Mouse (Mus musculus): Measurements from ENCODE around the gene Hoxd10. TPM values are rescaled to one million over a fixed set of nuclear protein-coding genes. Genes with fewer than 3 reads are reported as not detected.
A peak's percentile ranks its signal among the peaks of the same experiment; 100 is the strongest.

Gene Hoxd10
- 0.10 and 1.6 TPM in 2 replicates for polyA plus RNA-seq (2015; fragmentation: Nextera tagmentation; extraction: Ambion mirVana)

DNA sequence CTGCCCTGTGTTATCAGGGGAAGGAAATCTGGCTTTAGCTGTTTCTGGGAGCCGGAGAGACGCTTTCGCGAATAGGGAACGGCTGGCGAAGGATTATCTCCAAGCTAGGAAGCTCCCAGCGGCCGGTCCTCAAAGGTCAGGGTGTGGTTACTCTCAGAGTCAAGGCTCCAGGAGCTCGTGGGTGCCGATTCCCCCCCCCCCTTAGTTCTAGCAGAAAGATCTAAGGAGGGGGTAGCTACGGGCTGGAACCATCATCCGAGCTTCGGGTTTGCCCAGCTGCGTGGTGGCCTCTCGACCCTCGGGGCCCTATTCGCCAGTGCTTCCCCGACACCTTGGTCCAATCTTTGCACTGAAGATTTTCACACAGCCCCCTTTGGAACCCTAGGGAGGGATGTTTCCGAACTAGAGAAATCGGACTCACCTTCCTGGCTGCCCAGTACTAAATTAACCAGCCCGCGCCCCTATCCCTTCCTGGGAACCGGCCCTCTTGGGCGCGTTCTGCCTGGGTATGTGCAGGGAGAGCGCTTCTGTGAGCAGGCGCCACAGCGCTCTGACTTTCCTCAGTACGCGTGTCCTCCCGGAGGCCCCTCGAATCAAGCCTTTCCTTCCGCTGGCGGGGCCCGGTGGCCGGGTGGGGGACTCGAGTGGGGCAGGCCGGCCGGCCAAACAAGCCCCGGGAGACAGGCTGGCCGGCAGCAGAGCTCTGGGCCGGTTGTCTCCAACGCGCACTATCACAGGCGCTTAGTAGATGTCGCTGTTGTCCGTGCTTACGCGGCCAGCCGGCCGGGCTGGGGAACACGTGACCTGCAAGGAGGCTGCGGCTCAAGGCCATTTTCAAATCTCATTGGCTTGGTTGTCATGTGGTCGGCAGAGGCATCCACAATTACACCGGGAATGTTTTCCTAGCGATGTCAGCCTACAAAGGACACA is at the start of gene Hoxd10:
Gene Hoxd10 (plus strand): TSS at position 903 of the 930 bp plus-strand sequence.
- Histone ChIP-seq H3K36me3 (ENCODE audit: control insufficient read depth, insufficient read depth) (no peaks in the 10 kb centered on the region), H3K4me1 (replicated peaks; ENCODE audit: control insufficient read depth, insufficient read depth, low read length) (no peaks in the 10 kb centered on the region), H3K4me2 (replicated peaks; ENCODE audit: low read depth) (peak within 1 kb of the TSS; percentile 28; the same call in 1 of the 2 replicates), H3K9me3 (ENCODE audit: control insufficient read depth) (no peaks in the 10 kb centered on the region), H3K27me3 (replicated peaks; ENCODE audit: control insufficient read depth, insufficient read depth, low read length) (peaks cover 99% of the 10 kb centered on the region), H3K27ac (ENCODE audit: low read depth, low read length) (no peak within 1 kb of the TSS), H3K9ac (ENCODE audit: low read depth, low read length) (no peak within 1 kb of the TSS), H3K4me3 (ENCODE audit: low read depth, low read length) (peak within 1 kb of the TSS; percentile 19)
- no peak for ATAC-seq
- peak; percentile 64 for TF ChIP-seq CTCF (IDR thresholded peaks at IDR 0.05; ENCODE audit: low read depth)
- WGBS, result 2% methylated on average over 56 of the region's 56 CpGs

GRCm38 (mm10) chr2:74642431-74642830 is 49.3 kb upstream of the Hoxd10 start:
- Histone ChIP-seq H3K9me3 (ENCODE audit: control insufficient read depth) (no peaks in the 10 kb centered on the region), H3K9ac (ENCODE audit: low read depth, low read length) (no peak overlapping the region), H3K4me3 (ENCODE audit: low read depth, low read length) (no peak overlapping the region), H3K4me2 (replicated peaks; ENCODE audit: low read depth) (no peak overlapping the region), H3K27ac (ENCODE audit: low read depth, low read length) (no peak overlapping the region), H3K27me3 (replicated peaks; ENCODE audit: control insufficient read depth, insufficient read depth, low read length) (peaks cover 28% of the 10 kb centered on the region), H3K36me3 (ENCODE audit: control insufficient read depth, insufficient read depth) (no peaks in the 10 kb centered on the region), H3K4me1 (replicated peaks; ENCODE audit: control insufficient read depth, insufficient read depth, low read length) (no peaks in the 10 kb centered on the region)
- WGBS, result 74% methylated on average over 5 of the region's 5 CpGs
- ATAC-seq, result no peak
- no peak for TF ChIP-seq CTCF (IDR thresholded peaks at IDR 0.05; ENCODE audit: low read depth)

GRCm38 (mm10) chr2:74645631-74646030 is 46.1 kb upstream of the Hoxd10 start:
- Histone ChIP-seq H3K36me3 (ENCODE audit: control insufficient read depth, insufficient read depth) (no peaks in the 10 kb centered on the region), H3K27me3 (replicated peaks; ENCODE audit: control insufficient read depth, insufficient read depth, low read length) (peaks cover 60% of the 10 kb centered on the region), H3K9me3 (ENCODE audit: control insufficient read depth) (no peaks in the 10 kb centered on the region), H3K4me1 (replicated peaks; ENCODE audit: control insufficient read depth, insufficient read depth, low read length) (no peaks in the 10 kb centered on the region), H3K4me3 (ENCODE audit: low read depth, low read length) (no peak overlapping the region), H3K27ac (ENCODE audit: low read depth, low read length) (no peak overlapping the region), H3K4me2 (replicated peaks; ENCODE audit: low read depth) (no peak overlapping the region), H3K9ac (ENCODE audit: low read depth, low read length) (no peak overlapping the region)
- 87% methylated on average over 3 of the region's 3 CpGs for WGBS
- TF ChIP-seq CTCF (IDR thresholded peaks at IDR 0.05; ENCODE audit: low read depth), result no peak
- no peak for ATAC-seq

- Histone ChIP-seq H3K4me1 (replicated peaks; ENCODE audit: control insufficient read depth, insufficient read depth, low read length) (no peaks in the 10 kb centered on the region), H3K9me3 (ENCODE audit: control insufficient read depth) (no peaks in the 10 kb centered on the region), H3K27me3 (replicated peaks; ENCODE audit: control insufficient read depth, insufficient read depth, low read length) (peaks cover 74% of the 10 kb centered on the region), H3K36me3 (ENCODE audit: control insufficient read depth, insufficient read depth) (no peaks in the 10 kb centered on the region), H3K9ac (ENCODE audit: low read depth, low read length) (no peak overlapping the region), H3K27ac (ENCODE audit: low read depth, low read length) (no peak overlapping the region), H3K4me2 (replicated peaks; ENCODE audit: low read depth) (no peak overlapping the region), H3K4me3 (ENCODE audit: low read depth, low read length) (no peak overlapping the region)
- no peak for TF ChIP-seq CTCF (IDR thresholded peaks at IDR 0.05; ENCODE audit: low read depth)
- ATAC-seq, result no peak
- WGBS, result 17% methylated on average over 7 of the region's 7 CpGs
Observed at GRCm38 (mm10) chr2:74647082-74647864, 44.5 kb upstream of the Hoxd10 start.

DNA sequence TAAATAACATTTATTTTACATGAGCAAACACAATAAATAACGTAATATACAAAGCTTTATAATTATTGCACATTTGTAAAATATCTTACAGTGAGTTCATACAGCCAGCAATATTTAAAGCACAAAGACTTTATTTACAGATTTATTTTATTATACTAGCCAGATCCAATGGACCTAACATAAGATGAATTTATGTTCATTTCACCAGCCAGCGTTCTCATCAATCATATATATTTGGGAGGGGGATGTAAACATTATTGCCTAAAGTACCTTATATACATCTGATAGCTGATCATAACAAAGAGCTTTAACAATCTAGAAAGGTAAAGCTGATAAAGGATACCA is 38.8 kb upstream of the Hoxd10 start:
- no peak for TF ChIP-seq CTCF (IDR thresholded peaks at IDR 0.05; ENCODE audit: low read depth)
- Histone ChIP-seq H3K9ac (ENCODE audit: low read depth, low read length) (no peak overlapping the region), H3K4me3 (ENCODE audit: low read depth, low read length) (no peak overlapping the region), H3K27me3 (replicated peaks; ENCODE audit: control insufficient read depth, insufficient read depth, low read length) (peaks cover 93% of the 10 kb centered on the region), H3K36me3 (ENCODE audit: control insufficient read depth, insufficient read depth) (no peaks in the 10 kb centered on the region), H3K9me3 (ENCODE audit: control insufficient read depth) (no peaks in the 10 kb centered on the region), H3K4me2 (replicated peaks; ENCODE audit: low read depth) (no peak overlapping the region), H3K27ac (ENCODE audit: low read depth, low read length) (no peak overlapping the region), H3K4me1 (replicated peaks; ENCODE audit: control insufficient read depth, insufficient read depth, low read length) (no peaks in the 10 kb centered on the region)
- WGBS, result 39% methylated on average over 2 of the region's 2 CpGs
- no peak for ATAC-seq
